Mouse (Mus musculus): Measurements from ENCODE around the gene Zfp526.

- TF ChIP-seq POLR2A (IDR thresholded peaks at IDR 0.05; ENCODE audit: insufficient read depth, low read depth, low read length): no peak
- TF ChIP-seq CTCF (IDR thresholded peaks at IDR 0.05; ENCODE audit: insufficient read depth, low read depth, low read length): no peak
Measured at GRCm38 (mm10) chr7:25180512-25180911, 40.7 kb upstream of the Zfp526 start.
